ENCODE assay signal across 30 mouse cellular contexts in genomic region chr13:108163912-108164311, GRCm38 (mm10). TPM values are rescaled to one million over a fixed set of nuclear protein-coding genes. Genes with fewer than 3 reads are reported as not detected.
DNase-seq lines count a peak whose midpoint lies in the region; ATAC-seq and TF ChIP-seq lines count a peak whose summit lies in the region.
"Had no signal": no experiment of that assay in that cellular context is flagged by ENCODE, and none has a peak within 500 bp of the region (broad histone marks: within the 10 kb centered on the region; RNA-seq: fewer than 3 reads in every experiment).

No protein-coding gene starts in this region.

- no peak; the same call in 1 of the 2 replicates for ATAC-seq in forebrain, postnatal 0 days
- no peak for ATAC-seq in forebrain, embryonic 13.5 days
- ATAC-seq: Patski had no signal

- H3K9me3 ChIP-seq in forebrain, postnatal 0 days (ENCODE audit: low read length), result no peaks in the 10 kb centered on the region
- no peaks in the 10 kb centered on the region for H3K9me3 ChIP-seq in forebrain, embryonic 13.5 days (replicated peaks)
- H3K9me3 ChIP-seq: embryonic facial prominence, embryonic 10.5 days; embryonic facial prominence, embryonic 15.5 days; heart, embryonic 13.5 days; kidney, embryonic 15.5 days; limb, embryonic 13.5 days; neural tube, embryonic 13.5 days had no signal

- DNase-seq in forebrain, postnatal 0 days, result peak; percentile 8
- peak; percentile 24 for DNase-seq in brain, embryonic 14.5 days (ENCODE audit: low read depth)
- peak; percentile 91 to 93 for DNase-seq in cerebellum, adult 18-20 months
- DNase-seq in cerebellum, postnatal 10 days, result peak; percentile 93 to 95
- DNase-seq in urinary bladder, postnatal 4 days (ENCODE audit: low spot score in 2 of 2), result no peak
- no peak for DNase-seq in gastrocnemius, postnatal 10 days
- no peak for DNase-seq in spleen, postnatal 4 days (ENCODE audit: low spot score in 2 of 2)
- DNase-seq: adrenal gland, postnatal 14 days; gastrocnemius, adult 2 months; heart, adult 2 months; heart, postnatal 10 days; kidney, adult 18-20 months; kidney, postnatal 25 days; lung, postnatal 36 days; right cerebral cortex, postnatal 25 days; thymus, adult 18-20 months; thymus, postnatal 36 days had no signal

- TF ChIP-seq CTCF in forebrain, postnatal 0 days (IDR thresholded peaks at IDR 0.05; ENCODE audit: low read depth), result no peak
- TF ChIP-seq CTCF in brain, embryonic 14.5 days (IDR thresholded peaks at IDR 0.05; ENCODE audit: borderline replicate concordance, extremely low read depth, insufficient read depth, insufficient read length), result no peak

- H3K36me3 ChIP-seq in forebrain, postnatal 0 days (ENCODE audit: insufficient read depth), result peaks cover 4% of the 10 kb centered on the region
- H3K36me3 ChIP-seq in forebrain, embryonic 13.5 days (ENCODE audit: poor library complexity, severe bottlenecking), result peaks cover 16% of the 10 kb centered on the region

- no peak overlapping the region for H3K9ac ChIP-seq in forebrain, postnatal 0 days
- no peak overlapping the region for H3K9ac ChIP-seq in forebrain, embryonic 13.5 days
- H3K9ac ChIP-seq: embryonic facial prominence, embryonic 15.5 days; heart, embryonic 13.5 days; hindbrain, embryonic 14.5 days; kidney, embryonic 15.5 days; limb, embryonic 13.5 days; neural tube, embryonic 13.5 days had no signal

- TF ChIP-seq POLR2A in brain, embryonic 14.5 days (IDR thresholded peaks at IDR 0.05; ENCODE audit: borderline replicate concordance, extremely low read depth, insufficient read depth, insufficient read length, poor library complexity, severe bottlenecking), result no peak

- no peaks in the 10 kb centered on the region for H3K27me3 ChIP-seq in forebrain, postnatal 0 days (ENCODE audit: insufficient read depth, low read length)
- H3K27me3 ChIP-seq in forebrain, embryonic 13.5 days, result no peaks in the 10 kb centered on the region
- H3K27me3 ChIP-seq: embryonic facial prominence, embryonic 15.5 days; heart, embryonic 13.5 days; kidney, embryonic 15.5 days; limb, embryonic 13.5 days; neural tube, embryonic 13.5 days; Patski had no signal

- no peaks in the 10 kb centered on the region for H3K4me1 ChIP-seq in forebrain, postnatal 0 days (ENCODE audit: insufficient read depth)
- H3K4me1 ChIP-seq in forebrain, embryonic 13.5 days, result peaks cover 9% of the 10 kb centered on the region

- 88% methylated on average over 9 of the region's 9 CpGs for WGBS in forebrain, postnatal 0 days
- WGBS in forebrain, embryonic 13.5 days, result 96% methylated on average over 9 of the region's 9 CpGs

- no peak overlapping the region for H3K4me2 ChIP-seq in forebrain, postnatal 0 days (ENCODE audit: low read depth)
- no peak overlapping the region for H3K4me2 ChIP-seq in forebrain, embryonic 13.5 days
- H3K4me2 ChIP-seq: embryonic facial prominence, embryonic 15.5 days; heart, embryonic 13.5 days; hindbrain, embryonic 14.5 days; kidney, embryonic 15.5 days; limb, embryonic 13.5 days; liver, embryonic 11.5 days; midbrain, embryonic 11.5 days; neural tube, embryonic 13.5 days had no signal

- H3K4me3 ChIP-seq in forebrain, postnatal 0 days (ENCODE audit: low read depth, low read length), result no peak overlapping the region
- no peak overlapping the region for H3K4me3 ChIP-seq in forebrain, embryonic 13.5 days
- H3K4me3 ChIP-seq: embryonic facial prominence, embryonic 10.5 days; embryonic facial prominence, embryonic 15.5 days; gastrocnemius, adult 2 months; heart, adult 2 months; heart, embryonic 13.5 days; kidney, embryonic 15.5 days; limb, embryonic 13.5 days; neural tube, embryonic 13.5 days had no signal

- no peak overlapping the region for H3K27ac ChIP-seq in forebrain, postnatal 0 days (ENCODE audit: low read depth, low read length)
- no peak overlapping the region for H3K27ac ChIP-seq in forebrain, embryonic 13.5 days
- H3K27ac ChIP-seq: embryonic facial prominence, embryonic 10.5 days; embryonic facial prominence, embryonic 15.5 days; gastrocnemius, adult 2 months; heart, adult 2 months; heart, embryonic 13.5 days; hindbrain, embryonic 14.5 days; kidney, embryonic 15.5 days; limb, embryonic 13.5 days; neural tube, embryonic 13.5 days; stomach, postnatal 0 days had no signal

RNA-seq across cellular contexts. Expression of gene Ercc8, which starts 5.4 kb away (rescaled TPM):
- total RNA-seq in forebrain, postnatal 0 days (2014; rRNA removed), result 38.3 and 42.3 TPM in 2 replicates
- polyA plus RNA-seq in forebrain, postnatal 0 days (2015; fragmentation: Nextera tagmentation; extraction: Ambion mirVana), result 28.4 and 31.1 TPM in 2 replicates
- polyA plus RNA-seq in forebrain, embryonic 13.5 days (2015; fragmentation: Nextera tagmentation; extraction: Ambion mirVana), result 25.6 and 27.8 TPM in 2 replicates
- 24.3 and 26.5 TPM in 2 replicates for polyA plus RNA-seq in brain, embryonic 14.5 days (2012; rRNA removed)
- total RNA-seq in gastrocnemius, postnatal 10 days (2021), result 10 to 100 TPM in 1 of 2 experiments, 1 to 10 TPM in 1; 9.5 to 10.2 TPM

RNA-seq across cellular contexts. Expression of gene Ndufaf2, which starts 5.5 kb away (rescaled TPM):
- 22.1 and 28.1 TPM in 2 replicates for total RNA-seq in forebrain, postnatal 0 days (2014; rRNA removed)
- polyA plus RNA-seq in forebrain, postnatal 0 days (2015; fragmentation: Nextera tagmentation; extraction: Ambion mirVana), result 84.1 and 103 TPM in 2 replicates
- polyA plus RNA-seq in forebrain, embryonic 13.5 days (2015; fragmentation: Nextera tagmentation; extraction: Ambion mirVana), result 85.9 and 88.7 TPM in 2 replicates
- polyA plus RNA-seq in brain, embryonic 14.5 days (2012; rRNA removed), result 32.4 and 36.5 TPM in 2 replicates
- total RNA-seq in gastrocnemius, postnatal 10 days (2021), result 10 to 100 TPM; 13.3 to 14.2 TPM

RNA-seq across cellular contexts. Expression of gene Elovl7, which starts 50.3 kb away (rescaled TPM):
- total RNA-seq in forebrain, postnatal 0 days (2014; rRNA removed), result 2.6 TPM in 2 replicates
- polyA plus RNA-seq in forebrain, postnatal 0 days (2015; fragmentation: Nextera tagmentation; extraction: Ambion mirVana), result 2.0 and 2.9 TPM in 2 replicates
- polyA plus RNA-seq in forebrain, embryonic 13.5 days (2015; fragmentation: Nextera tagmentation; extraction: Ambion mirVana), result 0.86 and 1.3 TPM in 2 replicates
- polyA plus RNA-seq in brain, embryonic 14.5 days (2012; rRNA removed), result 0.72 and 1.1 TPM in 2 replicates
- 1 to 10 TPM in 1 of 2 experiments, under 1 TPM in 1; 0.97 to 1.3 TPM for total RNA-seq in gastrocnemius, postnatal 10 days (2021)
- total RNA-seq: MEL had no signal

Comparison
In these comparisons a context has a peak if more than half of its experiments do, and no peak if none do; other contexts are left out.
1. DNase-seq: peak in forebrain, postnatal 0 days (single experiment), brain, embryonic 14.5 days (single experiment), cerebellum, adult 18-20 months (2 of 2) and cerebellum, postnatal 10 days (2 of 2); none in urinary bladder, postnatal 4 days (0 of 2), gastrocnemius, postnatal 10 days (single experiment) and spleen, postnatal 4 days (0 of 2).